Mouse (Mus musculus) limb, embryonic 13.5 days (tissue): ENCODE measurements around the gene Fnip1. TPM values are rescaled to one million over a fixed set of nuclear protein-coding genes. Genes with fewer than 3 reads are reported as not detected.
"Not testable (repeated sequence)": the region's sequence is repeated elsewhere in the genome, so short reads cannot be mapped to it uniquely, and the experiment has no call there.

Experiments
- ATAC-seq: fragments of 200-750 bp; cut with Nextera tagmentation; 2 replicates; pipeline ENCODE4 v1.8.0; 2017; ENCODE audit warnings: low read depth, moderate number of reproducible peaks, moderate TSS enrichment; ENCODE audit not compliant: low FRiP score
- H3K27ac ChIP-seq: fragments of 300-500 bp; sonication (generic); 2 replicates; pipeline ENCODE4 v1.5.1; 2015; ENCODE audit warnings: inconsistent platforms, mild to moderate bottlenecking, moderate library complexity
- H3K27me3 ChIP-seq: fragments of 300-500 bp; sonication (generic); 2 replicates; pipeline ENCODE4 v1.6.1; 2015; ENCODE audit warnings: mild to moderate bottlenecking, inconsistent platforms
- H3K36me3 ChIP-seq: fragments of 300-500 bp; sonication (generic); 2 replicates; pipeline ENCODE4 v1.6.1; 2015; ENCODE audit warnings: inconsistent platforms, mild to moderate bottlenecking, moderate library complexity
- H3K4me1 ChIP-seq: fragments of 300-500 bp; sonication (generic); 2 replicates; pipeline ENCODE4 v1.6.1; 2015; ENCODE audit warnings: inconsistent platforms
- H3K4me2 ChIP-seq: fragments of 300-500 bp; sonication (generic); replicated peaks from 2 replicates; pipeline ENCODE4 v1.6.1; 2015; ENCODE audit warnings: inconsistent platforms, mild to moderate bottlenecking, moderate library complexity
- H3K4me3 ChIP-seq: fragments of 300-500 bp; sonication (generic); 2 replicates; pipeline ENCODE4 v1.5.1; 2015; ENCODE audit warnings: moderate library complexity, mild to moderate bottlenecking, inconsistent platforms
- H3K9ac ChIP-seq: fragments of 300-500 bp; sonication (generic); 2 replicates; pipeline ENCODE4 v1.6.1; 2015; ENCODE audit warnings: mild to moderate bottlenecking, inconsistent platforms
- H3K9me3 ChIP-seq: fragments of 300-500 bp; sonication (generic); 2 replicates; pipeline ENCODE4 v1.6.1; 2016; ENCODE audit warnings: inconsistent platforms
- WGBS: fragments of 180-500 bp; shearing (Covaris S2); methylation state at CpG from one replicate; pipeline ENCODE4 v1.1.7; 2015; 5-methylcytosine and 5-hydroxymethylcytosine counted together
- polyA plus RNA-seq: library from polyadenylated mRNA; unstranded; fragments of >200 nt; fragmentation: Nextera tagmentation; extraction: Ambion mirVana; gene quantifications from 2 replicates; pipeline ENCODE4 v1.2.1, GENCODE M21; 2015

Gene Fnip1
- 10.3 and 11.6 TPM in 2 replicates for polyA plus RNA-seq

- H3K9ac ChIP-seq, result peak within 1 kb of the TSS; percentile 93
- H3K9me3 ChIP-seq, result no peaks in the 10 kb centered on the region
- peaks cover 18% of the 10 kb centered on the region for H3K4me1 ChIP-seq
- H3K4me3 ChIP-seq, result peak within 1 kb of the TSS; percentile 94
- peak within 1 kb of the TSS; percentile 77 for H3K4me2 ChIP-seq
- H3K27me3 ChIP-seq, result no peaks in the 10 kb centered on the region
- H3K27ac ChIP-seq, result peak within 1 kb of the TSS; percentile 83
- peak; percentile 95 for ATAC-seq
- under 1% methylated on average over 45 of the region's 47 CpGs for WGBS
- no peaks in the 10 kb centered on the region for H3K36me3 ChIP-seq
Observed at GRCm38 (mm10) chr11:54437823-54438337, at the start of gene Fnip1. Gene Fnip1, plus strand, starts transcription at chr11:54438199.

- Histone ChIP-seq H3K27me3 (no peaks in the 10 kb centered on the region), H3K9ac (no peak overlapping the region)
- WGBS, result 73% methylated on average over 8 of the region's 8 CpGs
Observed at GRCm38 (mm10) chr11:54390386-54390785, 47.6 kb upstream of the Fnip1 start.

GRCm38 (mm10) chr11:54391326-54391725, 46.7 kb upstream of the Fnip1 start:
- H3K4me1 ChIP-seq, result no peaks in the 10 kb centered on the region
- no peak overlapping the region for H3K4me3 ChIP-seq
- no peak for ATAC-seq
- H3K27me3 ChIP-seq, result no peaks in the 10 kb centered on the region
- WGBS, result 83% methylated on average over 4 of the region's 4 CpGs
- no peaks in the 10 kb centered on the region for H3K9me3 ChIP-seq
- H3K4me2 ChIP-seq, result no peak overlapping the region
- no peak overlapping the region for H3K9ac ChIP-seq
- no peak overlapping the region for H3K27ac ChIP-seq
- H3K36me3 ChIP-seq, result no peaks in the 10 kb centered on the region

More at GRCm38 (mm10) chr11:54390386-54390785, 47.6 kb upstream of the Fnip1 start:
- H3K36me3 ChIP-seq, result no peaks in the 10 kb centered on the region
- no peaks in the 10 kb centered on the region for H3K4me1 ChIP-seq
- no peaks in the 10 kb centered on the region for H3K9me3 ChIP-seq
- no peak overlapping the region for H3K4me2 ChIP-seq
- H3K27ac ChIP-seq, result no peak overlapping the region
- no peak for ATAC-seq
- no peak overlapping the region for H3K4me3 ChIP-seq

GRCm38 (mm10) chr11:54396686-54397085, 41.3 kb upstream of the Fnip1 start:
- Histone ChIP-seq H3K27ac (no peak overlapping the region), H3K36me3 (no peaks in the 10 kb centered on the region)
- WGBS, result 83% methylated on average over 1 of the region's 1 CpGs

GRCm38 (mm10) chr11:54398058-54398457, 39.9 kb upstream of the Fnip1 start:
- WGBS, result 77% methylated on average over 4 of the region's 4 CpGs
- Histone ChIP-seq H3K27ac (no peak overlapping the region), H3K9ac (no peak overlapping the region), H3K4me2 (no peak overlapping the region), H3K36me3 (no peaks in the 10 kb centered on the region), H3K4me1 (no peaks in the 10 kb centered on the region), H3K4me3 (no peak overlapping the region), H3K27me3 (no peaks in the 10 kb centered on the region), H3K9me3 (no peaks in the 10 kb centered on the region)
- no peak for ATAC-seq

More at GRCm38 (mm10) chr11:54396686-54397085, 41.3 kb upstream of the Fnip1 start:
- H3K27me3 ChIP-seq, result no peaks in the 10 kb centered on the region
- H3K9me3 ChIP-seq, result no peaks in the 10 kb centered on the region
- no peak for ATAC-seq
- no peak overlapping the region for H3K4me2 ChIP-seq
- H3K4me3 ChIP-seq, result no peak overlapping the region
- H3K4me1 ChIP-seq, result no peaks in the 10 kb centered on the region
- H3K9ac ChIP-seq, result no peak overlapping the region

GRCm38 (mm10) chr11:54400803-54401202, 37.2 kb upstream of the Fnip1 start:
- H3K4me2 ChIP-seq, result not testable (repeated sequence)
- WGBS, result 89% methylated on average over 20 of the region's 20 CpGs

GRCm38 (mm10) chr11:54404885-54405284, 33.1 kb upstream of the Fnip1 start:
- WGBS, result 81% methylated on average over 4 of the region's 4 CpGs

More at GRCm38 (mm10) chr11:54400803-54401202, 37.2 kb upstream of the Fnip1 start:
- H3K4me3 ChIP-seq, H3K4me1 ChIP-seq, H3K9me3 ChIP-seq, ATAC-seq, H3K9ac ChIP-seq, H3K36me3 ChIP-seq, H3K27ac ChIP-seq, H3K27me3 ChIP-seq: not testable (repeated sequence)

GRCm38 (mm10) chr11:54406930-54407546, 31.0 kb upstream of the Fnip1 start:
- H3K4me2 ChIP-seq, result no peak overlapping the region
- no peaks in the 10 kb centered on the region for H3K27me3 ChIP-seq
- no peaks in the 10 kb centered on the region for H3K36me3 ChIP-seq
- WGBS, result 78% methylated on average over 4 of the region's 4 CpGs
- ATAC-seq, result no peak
- H3K4me1 ChIP-seq, result no peaks in the 10 kb centered on the region
- H3K27ac ChIP-seq, result no peak overlapping the region
- H3K9me3 ChIP-seq, result no peaks in the 10 kb centered on the region
- H3K4me3 ChIP-seq, result no peak overlapping the region
- no peak overlapping the region for H3K9ac ChIP-seq

More at GRCm38 (mm10) chr11:54404885-54405284, 33.1 kb upstream of the Fnip1 start:
- H3K9ac ChIP-seq, result no peak overlapping the region
- H3K4me2 ChIP-seq, result no peak overlapping the region
- no peak for ATAC-seq
- H3K4me1 ChIP-seq, result no peaks in the 10 kb centered on the region
- H3K27ac ChIP-seq, result no peak overlapping the region
- no peaks in the 10 kb centered on the region for H3K27me3 ChIP-seq
- H3K9me3 ChIP-seq, result no peaks in the 10 kb centered on the region
- no peak overlapping the region for H3K4me3 ChIP-seq
- no peaks in the 10 kb centered on the region for H3K36me3 ChIP-seq

GRCm38 (mm10) chr11:54410612-54411011, 27.4 kb upstream of the Fnip1 start:
- H3K27me3 ChIP-seq, result no peaks in the 10 kb centered on the region
- no peak for ATAC-seq
- H3K4me2 ChIP-seq, result no peak overlapping the region
- H3K36me3 ChIP-seq, result no peaks in the 10 kb centered on the region
- H3K9ac ChIP-seq, result no peak overlapping the region
- no peak overlapping the region for H3K27ac ChIP-seq
- no peaks in the 10 kb centered on the region for H3K4me1 ChIP-seq
- no peak overlapping the region for H3K4me3 ChIP-seq
- no peaks in the 10 kb centered on the region for H3K9me3 ChIP-seq

- H3K4me3 ChIP-seq, result no peak overlapping the region
- ATAC-seq, result no peak
- H3K9me3 ChIP-seq, result no peaks in the 10 kb centered on the region
- no peaks in the 10 kb centered on the region for H3K27me3 ChIP-seq
- no peaks in the 10 kb centered on the region for H3K4me1 ChIP-seq
- WGBS, result 54% methylated on average over 6 of the region's 6 CpGs
- no peak overlapping the region for H3K9ac ChIP-seq
- H3K27ac ChIP-seq, result no peak overlapping the region
- H3K4me2 ChIP-seq, result no peak overlapping the region
- H3K36me3 ChIP-seq, result no peaks in the 10 kb centered on the region
Observed at GRCm38 (mm10) chr11:54413017-54413416, 25.0 kb upstream of the Fnip1 start.

GRCm38 (mm10) chr11:54423007-54423406, 15.0 kb upstream of the Fnip1 start:
- no peak for ATAC-seq
- Histone ChIP-seq H3K9me3 (no peaks in the 10 kb centered on the region), H3K4me2 (no peak overlapping the region), H3K36me3 (no peaks in the 10 kb centered on the region), H3K27ac (no peak overlapping the region), H3K9ac (no peak overlapping the region), H3K27me3 (no peaks in the 10 kb centered on the region), H3K4me3 (no peak overlapping the region), H3K4me1 (peaks cover 7% of the 10 kb centered on the region; the same call in 1 of the 2 replicates)
- WGBS, result 77% methylated on average over 4 of the region's 4 CpGs

GRCm38 (mm10) chr11:54426267-54426666, 11.7 kb upstream of the Fnip1 start:
- no peak overlapping the region for H3K27ac ChIP-seq
- H3K9me3 ChIP-seq, result no peaks in the 10 kb centered on the region
- H3K9ac ChIP-seq, result no peak overlapping the region
- no peak for ATAC-seq
- 82% methylated on average over 5 of the region's 5 CpGs for WGBS
- no peak overlapping the region for H3K4me3 ChIP-seq
- H3K4me1 ChIP-seq, result peaks cover 18% of the 10 kb centered on the region
- H3K27me3 ChIP-seq, result no peaks in the 10 kb centered on the region
- H3K36me3 ChIP-seq, result no peaks in the 10 kb centered on the region
- no peak overlapping the region for H3K4me2 ChIP-seq

- Histone ChIP-seq H3K4me3 (no peak overlapping the region), H3K4me1 (peaks cover 18% of the 10 kb centered on the region), H3K4me2 (no peak overlapping the region), H3K9me3 (no peaks in the 10 kb centered on the region), H3K27ac (no peak overlapping the region; the same call in 1 of the 2 replicates), H3K27me3 (no peaks in the 10 kb centered on the region), H3K36me3 (no peaks in the 10 kb centered on the region), H3K9ac (no peak overlapping the region)
- peak; percentile 44; the same call in 1 of the 2 replicates for ATAC-seq
- 27% methylated on average over 2 of the region's 2 CpGs for WGBS
Observed at GRCm38 (mm10) chr11:54427138-54427537, 10.9 kb upstream of the Fnip1 start.
